Mouse (Mus musculus): ENCODE data around the gene Pex7. TPM values are rescaled to one million over a fixed set of nuclear protein-coding genes. Genes with fewer than 3 reads are reported as not detected.
A peak's percentile ranks its signal among the peaks of the same experiment; 100 is the strongest.
"Not testable (repeated sequence)": the region's sequence is repeated elsewhere in the genome, so short reads cannot be mapped to it uniquely, and the experiment has no call there.

Pex7 gene
- polyA plus RNA-seq, 1 experiment from 2014 or later, result 51.4 TPM

DNA sequence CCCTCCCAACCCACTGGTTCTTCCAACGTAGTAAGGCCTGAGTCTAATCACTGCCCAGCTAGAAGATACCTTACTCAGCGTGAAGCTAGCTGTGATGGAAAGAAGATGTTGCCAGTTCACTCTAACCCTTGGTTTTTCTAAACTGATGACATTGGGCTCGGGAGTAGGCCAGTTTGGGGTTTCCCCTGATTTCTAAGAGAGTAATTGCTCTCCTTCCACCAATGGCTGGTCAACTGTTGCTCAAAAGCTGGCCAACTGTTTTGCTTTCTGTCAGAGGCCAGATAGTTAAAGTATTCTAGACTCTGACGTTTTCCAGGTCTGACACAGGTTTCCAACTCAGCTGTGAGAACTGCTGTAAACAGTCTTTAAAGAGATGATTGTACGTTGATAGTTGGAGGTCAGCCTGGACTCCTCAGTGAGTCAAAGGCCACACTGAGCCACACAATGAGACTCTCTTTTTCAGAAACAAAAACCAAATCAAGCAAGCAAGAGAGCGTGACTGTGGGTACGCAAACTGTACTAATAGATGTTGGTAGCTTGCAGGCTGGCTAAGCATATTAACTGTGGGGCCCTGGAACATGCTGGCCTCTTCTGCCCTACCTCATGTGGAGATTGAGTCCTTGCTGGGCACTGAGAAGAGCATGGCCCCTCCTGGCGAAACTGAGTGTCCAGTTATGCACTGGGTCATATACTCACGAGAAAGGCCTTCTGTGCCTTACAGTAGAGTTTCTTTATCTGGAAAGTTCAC is 29.6 kb upstream of the Pex7 start:
- H3K9ac ChIP-seq (ENCODE audit: low read depth, low read length), result no peak overlapping the region
- no peak overlapping the region for H3K4me3 ChIP-seq (ENCODE audit: low read length)
- no peak overlapping the region for H3K27ac ChIP-seq (ENCODE audit: low read length)

DNA sequence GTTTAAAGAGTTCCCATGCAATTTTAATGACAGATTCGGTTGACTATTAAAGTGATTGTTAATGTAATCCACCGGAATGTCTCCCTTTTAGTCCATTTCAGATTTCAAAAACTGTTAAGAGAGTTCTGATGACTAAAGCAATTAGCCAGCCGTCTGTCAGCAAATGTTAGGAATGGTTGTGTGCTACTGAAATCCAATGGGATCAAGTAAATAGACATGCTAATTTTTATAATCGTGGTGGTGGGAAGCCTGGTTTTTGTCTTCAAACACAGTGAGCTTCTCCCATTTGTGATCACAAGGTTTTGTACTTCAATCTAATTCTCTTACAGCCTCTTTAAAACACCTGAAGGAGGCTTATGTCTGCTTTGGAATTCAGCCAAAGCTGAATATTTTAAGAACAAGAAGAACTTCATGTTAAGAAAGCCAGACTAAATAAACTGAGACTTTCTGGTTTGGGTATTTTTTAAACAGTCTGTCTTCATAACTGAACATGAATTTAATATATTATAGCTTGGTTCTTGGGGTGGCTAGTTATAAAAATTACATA is 28.4 kb upstream of the Pex7 start:
- Histone ChIP-seq H3K4me1 (ENCODE audit: control insufficient read depth, insufficient read depth, low read length) (peaks cover 24% of the 10 kb centered on the region), H3K27me3 (replicated peaks; ENCODE audit: control insufficient read depth, insufficient read depth, low read length) (no peaks in the 10 kb centered on the region), H3K4me3 (ENCODE audit: low read length) (no peak overlapping the region), H3K36me3 (ENCODE audit: control insufficient read depth, insufficient read depth, low read length) (no peaks in the 10 kb centered on the region), H3K27ac (ENCODE audit: low read length) (no peak overlapping the region), H3K9ac (ENCODE audit: low read depth, low read length) (no peak overlapping the region), H3K4me2 (ENCODE audit: low read depth, low read length) (no peak overlapping the region), H3K9me3 (ENCODE audit: control insufficient read depth, low read length) (no peaks in the 10 kb centered on the region)
- 53% methylated on average over 4 of the region's 4 CpGs for WGBS
- ATAC-seq, result no peak

More for the DNA sequence above, 29.6 kb upstream of the Pex7 start:
- Histone ChIP-seq H3K4me2 (ENCODE audit: low read depth, low read length) (0 out of 2 replicates have a peak overlapping the region, but pooled peaks have one; percentile 6), H3K4me1 (ENCODE audit: control insufficient read depth, insufficient read depth, low read length) (peaks cover 24% of the 10 kb centered on the region), H3K36me3 (ENCODE audit: control insufficient read depth, insufficient read depth, low read length) (no peaks in the 10 kb centered on the region), H3K9me3 (ENCODE audit: control insufficient read depth, low read length) (no peaks in the 10 kb centered on the region), H3K27me3 (replicated peaks; ENCODE audit: control insufficient read depth, insufficient read depth, low read length) (no peaks in the 10 kb centered on the region)
- ATAC-seq, result no peak
- WGBS, result 65% methylated on average over 9 of the region's 9 CpGs

DNA sequence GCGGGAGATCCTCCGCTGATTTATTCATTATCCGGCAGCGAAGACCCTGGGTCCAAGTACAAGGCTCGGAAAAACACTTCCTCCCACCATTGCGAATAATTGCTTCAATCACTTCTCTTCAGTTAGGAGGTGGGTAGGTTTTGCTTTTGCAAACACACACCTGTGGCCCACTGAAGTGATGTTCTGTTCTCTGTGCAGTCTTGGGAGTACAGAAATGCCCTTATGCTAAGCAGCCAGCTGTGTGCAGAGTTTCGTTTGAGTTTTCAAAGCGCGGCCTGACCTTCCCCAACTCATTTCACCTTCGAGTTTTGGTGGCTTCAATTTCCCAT is 27.8 kb upstream of the Pex7 start:
- Histone ChIP-seq H3K36me3 (ENCODE audit: control insufficient read depth, insufficient read depth, low read length) (no peaks in the 10 kb centered on the region), H3K9ac (ENCODE audit: low read depth, low read length) (peak overlapping the region; percentile 84), H3K9me3 (ENCODE audit: control insufficient read depth, low read length) (no peaks in the 10 kb centered on the region), H3K4me2 (ENCODE audit: low read depth, low read length) (peak overlapping the region; percentile 96), H3K4me1 (ENCODE audit: control insufficient read depth, insufficient read depth, low read length) (peaks cover 21% of the 10 kb centered on the region), H3K27ac (ENCODE audit: low read length) (no peak overlapping the region), H3K4me3 (ENCODE audit: low read length) (peak overlapping the region; percentile 79), H3K27me3 (replicated peaks; ENCODE audit: control insufficient read depth, insufficient read depth, low read length) (no peaks in the 10 kb centered on the region)
- 5% methylated on average over 10 of the region's 10 CpGs for WGBS
- ATAC-seq, result no peak

GRCm38 (mm10) chr10:19934384-19935294 is 27.1 kb upstream of the Pex7 start, which contains the start of gene Map3k5:
Gene Map3k5 (plus strand): TSS chr10:19934472.
- H3K27ac ChIP-seq (ENCODE audit: low read length), result peak within 1 kb of the TSS; percentile 91
- no peaks in the 10 kb centered on the region for H3K9me3 ChIP-seq (ENCODE audit: control insufficient read depth, low read length)
- peak; percentile 57 for ATAC-seq
- H3K36me3 ChIP-seq (ENCODE audit: control insufficient read depth, insufficient read depth, low read length), result no peaks in the 10 kb centered on the region
- H3K4me1 ChIP-seq (ENCODE audit: control insufficient read depth, insufficient read depth, low read length), result peaks cover 21% of the 10 kb centered on the region
- H3K9ac ChIP-seq (ENCODE audit: low read depth, low read length), result peak within 1 kb of the TSS; percentile 84
- H3K4me2 ChIP-seq (ENCODE audit: low read depth, low read length), result peak within 1 kb of the TSS; percentile 96
- no peaks in the 10 kb centered on the region for H3K27me3 ChIP-seq (replicated peaks; ENCODE audit: control insufficient read depth, insufficient read depth, low read length)
- peak within 1 kb of the TSS; percentile 79 for H3K4me3 ChIP-seq (ENCODE audit: low read length)
- under 1% methylated on average over 73 of the region's 95 CpGs for WGBS

- peak; percentile 94 for ATAC-seq
- no peaks in the 10 kb centered on the region for H3K9me3 ChIP-seq (ENCODE audit: control insufficient read depth, low read length)
- under 1% methylated on average over 88 of the region's 97 CpGs for WGBS
Observed at GRCm38 (mm10) chr10:19933511-19934383, 26.3 kb upstream of the Pex7 start.

GRCm38 (mm10) chr10:19932986-19933385 is 25.5 kb upstream of the Pex7 start:
- Histone ChIP-seq H3K36me3 (ENCODE audit: control insufficient read depth, insufficient read depth, low read length) (no peaks in the 10 kb centered on the region), H3K4me3 (ENCODE audit: low read length) (peak overlapping the region; percentile 79), H3K27ac (ENCODE audit: low read length) (no peak overlapping the region), H3K4me2 (ENCODE audit: low read depth, low read length) (peak overlapping the region; percentile 96), H3K4me1 (ENCODE audit: control insufficient read depth, insufficient read depth, low read length) (peaks cover 12% of the 10 kb centered on the region; the same call in 1 of the 2 replicates), H3K27me3 (replicated peaks; ENCODE audit: control insufficient read depth, insufficient read depth, low read length) (no peaks in the 10 kb centered on the region), H3K9ac (ENCODE audit: low read depth, low read length) (no peak overlapping the region), H3K9me3 (ENCODE audit: control insufficient read depth, low read length) (no peaks in the 10 kb centered on the region)
- 36% methylated on average over 3 of the region's 3 CpGs for WGBS
- ATAC-seq, result no peak

More at GRCm38 (mm10) chr10:19933511-19934383, 26.3 kb upstream of the Pex7 start:
- H3K4me2 ChIP-seq (ENCODE audit: low read depth, low read length), result peak overlapping the region; percentile 96
- peak overlapping the region; percentile 91 for H3K27ac ChIP-seq (ENCODE audit: low read length)
- H3K4me1 ChIP-seq (ENCODE audit: control insufficient read depth, insufficient read depth, low read length), result peaks cover 16% of the 10 kb centered on the region
- H3K27me3 ChIP-seq (replicated peaks; ENCODE audit: control insufficient read depth, insufficient read depth, low read length), result no peaks in the 10 kb centered on the region
- peak overlapping the region; percentile 84 for H3K9ac ChIP-seq (ENCODE audit: low read depth, low read length)
- H3K4me3 ChIP-seq (ENCODE audit: low read length), result peak overlapping the region; percentile 79
- H3K36me3 ChIP-seq (ENCODE audit: control insufficient read depth, insufficient read depth, low read length), result no peaks in the 10 kb centered on the region

DNA sequence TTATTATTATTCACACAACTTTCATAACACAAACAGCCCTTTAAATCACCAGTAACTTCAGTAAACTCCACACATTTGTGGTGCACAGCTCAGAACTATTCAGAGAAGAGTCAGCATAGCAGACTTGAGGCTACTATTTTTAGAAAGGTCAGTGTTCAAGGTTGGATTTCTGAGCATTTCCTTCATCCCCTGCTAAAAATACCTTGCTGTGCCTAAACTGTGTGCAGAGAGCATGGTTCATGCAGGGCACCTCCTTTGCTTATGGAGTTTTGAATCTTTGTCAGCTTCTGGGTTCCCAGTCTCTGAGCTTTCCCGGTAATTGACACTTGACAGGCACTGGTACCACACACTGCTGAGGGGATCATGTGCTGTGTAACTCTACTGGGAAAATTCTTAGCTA is 20.7 kb upstream of the Pex7 start:
- WGBS, result 74% methylated on average over 1 of the region's 1 CpGs

DNA sequence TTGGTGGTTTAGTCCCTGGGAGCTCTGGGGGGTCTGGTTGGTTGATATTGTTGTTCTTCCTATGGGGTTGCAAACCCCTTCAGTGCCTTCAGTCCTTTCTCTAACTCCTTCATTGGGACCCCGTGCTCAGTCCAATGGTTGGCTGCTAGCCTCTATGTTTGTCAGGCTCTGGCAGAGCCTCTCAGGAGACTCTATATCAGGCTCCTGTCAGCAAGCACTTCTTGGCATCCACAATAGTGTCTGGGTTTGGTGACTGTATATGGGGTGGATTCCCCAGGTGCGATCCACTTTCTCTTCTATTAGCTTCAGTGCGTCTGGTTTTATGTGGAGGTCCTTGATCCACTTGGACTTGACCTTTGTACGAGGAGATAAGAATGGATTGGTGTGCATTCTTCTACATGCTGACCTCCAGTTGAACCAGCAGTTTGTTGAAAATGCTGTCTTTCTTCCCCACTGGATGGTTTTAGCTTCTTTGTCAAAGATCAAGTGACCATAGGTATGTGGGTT is 19.0 kb upstream of the Pex7 start:
- H3K9me3 ChIP-seq (ENCODE audit: control insufficient read depth, low read length); H3K4me1 ChIP-seq (ENCODE audit: control insufficient read depth, insufficient read depth, low read length); H3K36me3 ChIP-seq (ENCODE audit: control insufficient read depth, insufficient read depth, low read length); H3K9ac ChIP-seq (ENCODE audit: low read depth, low read length); H3K4me2 ChIP-seq (ENCODE audit: low read depth, low read length); H3K4me3 ChIP-seq (ENCODE audit: low read length); H3K27me3 ChIP-seq (replicated peaks; ENCODE audit: control insufficient read depth, insufficient read depth, low read length); H3K27ac ChIP-seq (ENCODE audit: low read length): not testable (repeated sequence)
- 0 out of 2 replicates have a peak, but pooled peaks have one; percentile 21 for ATAC-seq
- 58% methylated on average over 4 of the region's 4 CpGs for WGBS

More for the DNA sequence above, 20.7 kb upstream of the Pex7 start:
- H3K9ac ChIP-seq (ENCODE audit: low read depth, low read length), result no peak overlapping the region
- H3K9me3 ChIP-seq (ENCODE audit: control insufficient read depth, low read length), result no peaks in the 10 kb centered on the region
- H3K27me3 ChIP-seq (replicated peaks; ENCODE audit: control insufficient read depth, insufficient read depth, low read length), result no peaks in the 10 kb centered on the region
- H3K36me3 ChIP-seq (ENCODE audit: control insufficient read depth, insufficient read depth, low read length), result no peaks in the 10 kb centered on the region
- H3K4me1 ChIP-seq (ENCODE audit: control insufficient read depth, insufficient read depth, low read length), result peaks cover 3% of the 10 kb centered on the region
- H3K4me2 ChIP-seq (ENCODE audit: low read depth, low read length), result no peak overlapping the region
- H3K27ac ChIP-seq (ENCODE audit: low read length), result no peak overlapping the region
- H3K4me3 ChIP-seq (ENCODE audit: low read length), result no peak overlapping the region
- no peak for ATAC-seq

All from intestine, embryonic 16.5 days (tissue).